Mouse (Mus musculus): ENCODE results near the gene Evi2. TPM values are rescaled to one million over a fixed set of nuclear protein-coding genes. Genes with fewer than 3 reads are reported as not detected.

Gene Evi2
- total and polyA plus RNA-seq, 3 experiments = 1.2 to 6.2 (median 2.8) TPM

DNA sequence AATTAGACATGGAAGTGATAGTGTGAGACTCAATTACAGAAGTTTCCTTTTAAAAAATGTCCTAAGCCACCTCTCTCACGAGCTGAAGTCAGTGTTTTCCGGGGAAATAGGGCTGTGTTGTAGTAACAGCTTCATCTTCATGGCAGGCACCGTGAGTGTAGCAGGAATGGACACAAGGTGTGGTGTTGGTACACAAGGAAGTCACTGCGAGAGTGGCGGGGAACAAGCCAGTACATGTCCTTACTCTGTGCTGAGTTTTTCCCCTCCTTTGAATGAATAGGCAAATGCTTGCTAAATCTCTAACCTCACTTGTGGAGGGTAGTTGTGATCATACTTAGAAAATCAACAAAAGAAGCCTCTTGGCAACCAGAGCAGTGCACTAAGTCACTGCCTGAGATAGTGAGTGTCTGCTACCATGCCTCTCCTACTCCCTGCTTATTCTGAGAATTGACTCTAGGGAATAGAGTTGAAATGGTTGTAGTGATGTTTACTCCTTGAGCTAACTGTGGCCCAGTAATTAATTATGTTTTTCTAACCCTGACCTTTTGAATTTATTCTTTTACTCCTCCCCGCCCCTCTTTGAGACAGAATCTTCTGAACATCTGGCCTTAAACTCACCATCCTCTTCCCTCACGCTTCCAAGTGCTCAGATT lies 46.4 kb downstream of the Evi2 start (continued):
- TF ChIP-seq SIN3A (IDR thresholded peaks at IDR 0.05; ENCODE audit: low read length) (peak; percentile 85; the same call in 1 of the 2 replicates), IRF4 (IDR thresholded peaks at IDR 0.05; ENCODE audit: low read depth, low read length) (peak; percentile 87), E2F4 (IDR thresholded peaks at IDR 0.05; ENCODE audit: insufficient replicate concordance, low read depth, low read length) (0 out of 2 replicates have a peak, but pooled peaks have one; percentile 75), USF2 (conservative IDR thresholded peaks at IDR 0.05; ENCODE audit: low read depth, low read length) (no peak), POLR2AphosphoS2 (IDR thresholded peaks at IDR 0.05; ENCODE audit: low read depth, low read length) (peak; percentile 78; the same call in 1 of the 2 replicates), SMC3 (IDR thresholded peaks at IDR 0.05; ENCODE audit: low read depth, low read length) (peak; percentile 28), RCOR1 (conservative IDR thresholded peaks at IDR 0.05; ENCODE audit: low read depth, low read length) (peak; percentile 85), PAX5 (IDR thresholded peaks at IDR 0.05; ENCODE audit: low read length) (no peak), TCF12 (IDR thresholded peaks at IDR 0.05; ENCODE audit: low read depth, low read length) (peak; percentile 91), MYC (IDR thresholded peaks at IDR 0.05; ENCODE audit: low read depth, low read length) (peak; percentile 86), MAZ (IDR thresholded peaks at IDR 0.05; ENCODE audit: low read depth, low read length) (no peak; the same call in 1 of the 2 replicates), ZMIZ1 (IDR thresholded peaks at IDR 0.05; ENCODE audit: low read depth, low read length) (peak; percentile 83), ETS1 (conservative IDR thresholded peaks at IDR 0.05; ENCODE audit: low read depth, low read length) (peak; percentile 60; the same call in 1 of the 2 replicates), MAX (IDR thresholded peaks at IDR 0.05; ENCODE audit: low read length) (peak; percentile 93), UBTF (IDR thresholded peaks at IDR 0.05; ENCODE audit: low read depth, low read length) (peak; percentile 44; the same call in 1 of the 2 replicates), TBP (conservative IDR thresholded peaks at IDR 0.05; ENCODE audit: low read depth, low read length) (peak; percentile 86), ZKSCAN1 (IDR thresholded peaks at IDR 0.05; ENCODE audit: borderline replicate concordance, low read depth, low read length) (no peak)

DNA sequence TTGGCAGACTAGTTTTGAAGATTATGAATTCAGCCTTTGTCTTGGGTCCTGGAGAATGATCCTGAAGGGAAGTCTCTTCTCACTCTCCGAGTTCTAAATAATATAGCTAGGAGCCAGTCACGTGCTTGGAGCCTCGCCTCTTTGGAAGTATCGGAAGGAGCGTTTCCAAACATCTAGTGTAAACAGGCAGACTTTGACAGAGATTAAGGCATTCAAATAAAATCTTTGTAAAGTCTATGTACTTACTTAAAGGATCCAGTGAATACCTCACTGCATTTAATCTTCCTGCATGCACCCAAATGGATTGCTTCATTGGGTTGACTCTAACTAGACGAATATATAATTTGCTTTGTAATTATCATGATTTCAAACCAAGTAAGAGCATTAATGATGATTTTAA lies 47.0 kb downstream of the Evi2 start:
- H3K27ac ChIP-seq (ENCODE audit: insufficient read depth, low read depth) = peak overlapping the region; percentile 50; the same call in 1 of the 2 replicates
- no peak overlapping the region for H3K4me3 ChIP-seq (replicated peaks in 1 of 3; ENCODE audit: low read depth in 2 of 3, low read length in 2 of 3, poor library complexity in 1 of 3)
- peak overlapping the region; percentile 61; the same call in 1 of the 2 replicates for H3K4me2 ChIP-seq (ENCODE audit: insufficient read depth, low read depth, poor library complexity, severe bottlenecking)
- H3K79me2 ChIP-seq (replicated peaks; ENCODE audit: control insufficient read depth, extremely low read depth, insufficient read depth, poor library complexity, severe bottlenecking) = no peaks in the 10 kb centered on the region
- TF ChIP-seq ZMIZ1 (IDR thresholded peaks at IDR 0.05; ENCODE audit: low read depth, low read length) (no peak), MEF2A (IDR thresholded peaks at IDR 0.05; ENCODE audit: borderline replicate concordance, low read depth, low read length) (no peak), TBP (conservative IDR thresholded peaks at IDR 0.05; ENCODE audit: low read depth, low read length) (no peak), EP300 (IDR thresholded peaks at IDR 0.05; ENCODE audit: low read length) (no peak), POLR2AphosphoS2 (IDR thresholded peaks at IDR 0.05; ENCODE audit: low read depth, low read length) (no peak), JUND (conservative IDR thresholded peaks at IDR 0.05; ENCODE audit: low read depth, low read length) (no peak), JUN (IDR thresholded peaks at IDR 0.05; ENCODE audit: insufficient read depth, low read depth, low read length) (no peak), TCF12 (IDR thresholded peaks at IDR 0.05; ENCODE audit: low read depth, low read length) (no peak), POLR2A (IDR thresholded peaks at IDR 0.05; ENCODE audit: low read depth, low read length) (no peak), MAZ (IDR thresholded peaks at IDR 0.05; ENCODE audit: low read depth, low read length) (no peak), RCOR1 (conservative IDR thresholded peaks at IDR 0.05; ENCODE audit: low read depth, low read length) (no peak), BHLHE40 (IDR thresholded peaks at IDR 0.05; ENCODE audit: low read depth, low read length) (no peak), NRF1 (IDR thresholded peaks at IDR 0.05; ENCODE audit: low read depth, low read length) (no peak), USF2 (conservative IDR thresholded peaks at IDR 0.05; ENCODE audit: low read depth, low read length) (no peak), PAX5 (IDR thresholded peaks at IDR 0.05; ENCODE audit: low read length) (no peak), KAT2A (IDR thresholded peaks at IDR 0.05; ENCODE audit: insufficient replicate concordance, low read length) (no peak)
- in situ Hi-C loops (cut with MboI; ENCODE audit: low pct_ligation_motif_present, low pct_unique_long_range_greater_than_20kb, low sequenced_read_pairs) (no loop called here), dilution Hi-C loops (cut with MboI; ENCODE audit: extremely low pct_ligation_motif_present, extremely low pct_unique_long_range_greater_than_20kb, low sequenced_read_pairs) (no loop called here)
- no peak for DNase-seq (ENCODE audit: extremely low read depth)
- H3K36me3 ChIP-seq (replicated peaks in 1 of 2; ENCODE audit: control insufficient read depth in 1 of 2, insufficient read depth in 1 of 2, low read length in 1 of 2) = peaks cover 4 to 25% of the 10 kb centered on the region in 2 experiments
- H3K4me1 ChIP-seq (ENCODE audit: control insufficient read depth in 1 of 2, insufficient read depth in 2 of 2) = peaks cover 11 to 43% of the 10 kb centered on the region in 2 experiments
- 0 out of 2 replicates have a peak overlapping the region, but pooled peaks have one; percentile 41 for H3K9ac ChIP-seq (ENCODE audit: insufficient read depth, low read depth)
- H3K27me3 ChIP-seq (replicated peaks) = no peaks in the 10 kb centered on the region
- no peaks in the 10 kb centered on the region for H3K9me3 ChIP-seq (replicated peaks; ENCODE audit: low read length)

Data from CH12.LX (cell line).